Mouse (Mus musculus) liver, postnatal 0 days (tissue): ENCODE results near the gene Fermt1.

Source experiments
- CTCF ChIP-seq: sonication (generic); IDR thresholded peaks from 2 replicates; pipeline ENCODE4 v1.5.1; 2016; ENCODE audit warnings: antibody characterized with exemption, low read depth
- EP300 ChIP-seq: IDR thresholded peaks from 2 replicates; pipeline ENCODE4 v1.6.1; 2016; ENCODE audit warnings: antibody characterized with exemption, low read depth, mild to moderate bottlenecking

GRCm38 (mm10) chr2:132860435-132860834 is 85.3 kb downstream of the Fermt1 start:
- TF ChIP-seq CTCF (no peak), EP300 (no peak)
